Mouse (Mus musculus) right cerebral cortex, postnatal 36 days (tissue): Measurements from ENCODE around the gene Nfyb.

Experiments used
- DNase-seq, 2 experiments: peaks; one replicate each; pipeline ENCODE4 v3.0.0; 2022; ENCODE audit warnings: low spot score in 2 of 2, mixed read lengths in 1 of 2

Gene Nfyb

DNA sequence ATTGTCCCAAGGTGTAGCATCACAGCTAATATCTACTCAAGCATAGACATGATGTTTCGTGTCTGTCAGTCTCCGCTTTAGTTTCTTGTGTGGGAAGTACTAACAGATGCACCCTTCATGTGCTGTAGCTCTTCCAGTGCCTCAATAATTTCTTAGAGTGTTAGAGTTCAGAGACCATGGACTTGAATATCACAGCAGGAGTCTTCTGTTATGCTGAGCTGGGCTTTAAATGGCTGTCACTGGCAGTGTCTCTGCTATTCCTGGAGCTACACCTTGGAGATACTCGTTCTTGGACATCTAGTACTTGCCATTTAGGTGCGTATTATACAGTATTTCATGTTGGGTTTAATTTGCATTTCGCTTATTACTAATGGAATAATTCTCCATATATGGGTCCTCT, 18.6 kb downstream of the Nfyb start:
- DNase-seq: no peak

GRCm38 (mm10) chr10:82744296-82744695, 19.6 kb downstream of the Nfyb start:
- DNase-seq: no peak

- DNase-seq: no peak
These were observed 21.4 kb downstream of the Nfyb start for GRCm38 (mm10) chr10:82742578-82742977.

- DNase-seq: no peak
These were observed 22.1 kb downstream of the Nfyb start for GRCm38 (mm10) chr10:82741876-82742275.

DNA sequence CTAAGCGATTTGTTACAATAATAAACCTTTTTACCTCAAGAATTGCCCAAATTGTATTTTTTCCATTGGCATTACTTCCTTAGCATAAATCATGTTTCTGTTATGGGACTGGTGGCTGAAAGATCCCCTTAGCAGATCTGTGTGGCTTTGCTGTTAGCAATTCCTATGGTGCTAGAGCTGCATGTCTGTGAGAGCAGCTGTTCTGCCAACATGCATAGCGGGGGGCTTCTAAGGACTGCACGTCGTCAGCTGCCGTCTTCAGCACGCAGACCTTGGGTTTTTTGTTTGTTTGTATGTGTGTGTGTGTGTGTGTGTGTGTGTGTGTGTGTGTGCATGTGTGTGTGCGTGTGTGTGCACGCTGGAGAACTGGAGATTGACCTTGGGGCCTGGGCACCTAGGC, 22.6 kb downstream of the Nfyb start:
- DNase-seq: no peak

DNA sequence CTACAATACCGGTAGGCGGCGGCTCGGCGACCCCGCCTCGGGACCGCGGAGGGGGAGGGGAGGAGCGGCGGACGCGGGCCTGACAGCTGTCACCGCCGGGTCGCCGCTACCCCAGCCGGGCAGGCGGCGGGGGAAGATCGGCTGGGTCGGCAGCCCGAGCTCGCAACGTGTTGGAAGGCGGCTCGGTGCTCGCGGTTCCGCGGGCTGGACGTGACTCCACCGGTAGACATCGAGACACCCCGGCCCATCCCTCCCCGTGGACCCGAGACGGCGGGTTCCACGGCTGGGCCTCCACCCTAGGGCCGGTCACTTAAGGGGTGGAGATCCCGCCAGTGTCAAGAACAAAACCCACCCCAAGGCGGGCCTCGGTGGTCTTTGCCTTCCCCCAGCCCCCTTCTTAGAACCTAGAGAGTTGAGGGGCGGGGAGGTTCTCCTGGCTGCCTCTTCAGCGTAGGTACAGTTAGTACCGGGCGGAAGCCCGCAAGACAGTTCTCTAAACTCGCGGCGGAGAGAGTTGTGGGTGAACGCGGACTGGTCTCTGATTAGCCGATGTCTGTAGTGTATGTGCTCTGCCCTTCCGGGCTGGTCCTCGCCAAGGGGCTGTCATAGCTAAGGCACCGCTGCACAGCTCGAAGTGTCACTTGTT, 64.5 kb downstream of the Nfyb start:
- DNase-seq: no peak

- peak; percentile 84 to 87 for DNase-seq
These were observed 65.2 kb downstream of the Nfyb start for GRCm38 (mm10) chr10:82698712-82699261.
